Mouse (Mus musculus) urinary bladder, adult 2 months (tissue): ENCODE measurements around the gene Ube2l3. TPM values are rescaled to one million over a fixed set of nuclear protein-coding genes. Genes with fewer than 3 reads are reported as not detected.
"Not testable (repeated sequence)": the region's sequence is repeated elsewhere in the genome, so short reads cannot be mapped to it uniquely, and the experiment has no call there.

Experiments used
- DNase-seq: peaks from one replicate; pipeline ENCODE4 v3.0.0; 2022; ENCODE audit warnings: low spot score
- polyA plus RNA-seq: library from polyadenylated mRNA; depleted of rRNA; stranded (reverse); fragments of >200 nt; gene quantifications from 2 replicates; pipeline ENCODE4 v1.2.3, GENCODE M21; 2012

Ube2l3 gene
- polyA plus RNA-seq, 1 experiment, result 105 TPM

DNA sequence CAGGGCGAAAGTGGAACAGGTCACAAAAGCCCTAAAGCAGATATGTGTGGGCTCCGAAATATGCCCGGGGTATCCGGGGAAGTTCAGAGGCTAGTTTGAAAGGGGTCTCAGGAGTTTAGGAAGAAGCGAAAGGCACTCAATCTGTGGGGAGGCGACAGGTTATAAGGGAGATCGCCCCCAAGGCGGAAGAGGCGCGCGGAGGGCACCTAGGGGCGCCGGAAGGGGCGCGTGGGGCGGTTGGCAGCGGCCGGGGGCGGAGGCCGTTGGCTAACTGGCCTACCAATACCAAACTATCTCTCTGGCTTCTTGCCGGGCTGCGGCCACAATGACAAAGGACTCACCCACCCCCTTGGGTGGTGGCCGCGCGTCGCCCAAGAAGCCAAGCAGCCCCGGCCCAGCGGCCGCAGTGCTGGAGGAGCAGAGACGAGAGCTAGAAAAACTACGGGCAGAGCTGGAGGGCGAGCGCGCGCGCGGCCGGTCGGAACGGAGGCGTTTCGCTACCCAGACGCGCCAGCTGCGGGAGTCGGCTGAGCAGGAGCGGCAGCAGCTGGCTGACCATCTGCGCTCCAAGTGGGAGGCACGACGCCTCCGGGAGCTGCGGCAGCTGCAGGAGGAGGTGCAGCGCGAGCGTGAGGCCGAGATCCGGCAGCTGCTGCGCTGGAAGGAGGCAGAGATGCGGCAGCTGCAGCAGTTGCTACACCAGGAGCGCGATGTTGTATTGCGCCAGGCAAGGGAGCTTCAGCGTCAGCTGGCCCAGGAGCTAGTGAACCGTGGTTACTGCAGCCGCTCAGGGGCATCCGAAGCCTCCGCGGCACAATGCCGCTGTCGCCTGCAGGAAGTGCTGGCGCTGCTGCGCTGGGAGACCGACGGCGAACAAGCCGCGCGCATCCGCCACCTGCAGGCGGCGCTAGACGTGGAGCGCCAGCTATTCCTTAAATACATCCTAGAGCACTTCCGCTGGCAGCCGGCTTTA, 6.2 kb upstream of the Ube2l3 start, which contains the start of gene Rimbp3:
Gene Rimbp3 (plus strand): TSS at position 215 of the 973 bp plus-strand sequence.
- DNase-seq, result peak; percentile 79

GRCm38 (mm10) chr16:17204990-17205389, 2.5 kb upstream of the Ube2l3 start:
- no peak for DNase-seq

GRCm38 (mm10) chr16:17201977-17202376, 472 bp downstream of the Ube2l3 start:
- DNase-seq, result no peak

DNA sequence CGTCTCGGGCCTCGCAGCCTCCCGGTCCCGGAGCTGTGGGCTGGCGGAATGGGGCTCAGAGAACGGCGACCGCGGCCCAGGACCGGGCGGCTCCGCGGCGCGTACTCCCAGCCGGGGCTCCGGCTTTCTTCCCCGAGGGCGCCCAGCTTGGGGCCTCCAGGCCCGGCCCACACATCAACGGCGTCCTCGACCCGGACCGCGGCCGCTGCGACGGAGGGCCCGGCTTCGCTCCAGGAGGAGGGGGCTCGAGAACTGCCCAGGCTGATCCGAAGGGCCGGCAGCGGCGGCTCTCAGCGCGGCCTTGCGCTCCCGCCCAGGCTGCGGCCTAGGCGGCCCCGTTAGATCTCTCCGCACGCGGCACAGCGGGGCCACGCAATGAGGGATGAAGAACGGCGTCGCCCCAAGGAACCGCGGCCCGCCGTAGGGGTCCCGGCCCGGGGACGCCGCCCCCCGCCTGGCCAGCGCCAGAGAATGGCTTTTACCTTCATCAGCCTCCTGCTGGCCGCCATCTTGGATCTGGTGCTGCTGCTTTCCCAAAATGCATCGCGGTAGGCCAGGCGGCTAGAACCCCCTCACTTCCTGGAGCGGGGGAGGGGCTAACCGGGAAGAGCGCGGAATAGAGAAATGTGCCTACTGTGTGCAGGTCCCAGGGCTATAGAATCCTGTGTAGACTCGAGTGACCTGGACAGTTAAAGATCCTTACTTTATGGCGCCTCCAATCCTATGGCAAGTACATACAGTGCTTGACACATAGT, 1.3 kb downstream of the Ube2l3 start:
- DNase-seq, result peak; percentile 72

DNA sequence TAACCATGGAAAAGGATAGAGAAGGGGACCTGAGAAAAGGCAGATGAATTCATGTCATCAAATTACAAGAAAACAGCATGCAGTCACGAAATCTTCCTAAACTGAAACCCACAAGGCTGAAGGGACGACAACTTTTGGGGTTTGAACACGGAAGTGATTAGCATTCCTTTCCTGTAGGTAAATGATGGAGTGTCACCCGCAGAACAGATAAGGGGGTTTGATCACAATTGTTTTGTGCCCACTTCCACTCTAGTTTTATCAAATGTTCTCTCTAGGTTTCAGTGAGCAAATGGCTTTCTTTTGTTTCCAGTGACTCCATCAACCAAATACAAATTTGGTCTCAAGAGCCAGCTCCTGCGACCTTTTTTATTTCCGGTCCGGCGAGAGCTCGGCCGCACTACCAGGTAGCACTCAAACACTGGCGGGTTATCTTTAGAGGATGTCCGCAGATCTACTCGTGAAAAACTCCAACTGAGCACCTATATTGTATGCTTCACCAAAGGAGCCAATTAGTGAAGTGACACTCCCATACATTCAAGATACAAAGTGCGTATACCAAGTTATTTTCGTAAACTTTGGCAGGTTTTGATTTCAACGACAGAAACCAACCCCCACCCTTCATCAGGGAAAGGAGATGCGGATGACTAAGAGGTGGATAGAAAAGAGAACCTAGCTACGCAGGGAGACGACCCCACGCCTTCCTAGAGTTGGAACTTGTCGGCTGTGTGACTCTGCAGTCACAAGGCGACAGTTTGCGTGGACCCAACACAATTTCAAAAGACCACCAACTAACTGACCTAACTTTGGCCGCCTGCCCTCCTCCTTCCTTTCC, 2.1 kb downstream of the Ube2l3 start:
- no peak for DNase-seq

DNA sequence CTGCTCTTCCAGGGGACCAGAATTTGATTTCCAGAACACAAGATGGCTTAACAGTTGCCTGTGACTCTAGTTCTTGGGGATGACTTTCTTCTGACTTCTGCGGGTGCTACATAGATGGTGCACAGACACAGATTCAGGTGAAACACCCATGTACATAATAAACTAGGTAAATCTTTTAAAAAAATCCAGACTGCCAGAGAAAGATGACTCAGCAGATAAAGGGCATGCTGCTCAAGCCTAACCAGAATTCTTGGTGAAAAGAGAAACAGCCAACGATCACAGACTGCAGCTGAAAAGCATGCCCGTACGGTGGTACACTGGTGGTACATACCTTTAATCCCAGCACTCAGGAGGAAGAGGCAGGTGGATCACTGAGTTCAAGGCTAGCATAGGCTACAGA, 8.6 kb downstream of the Ube2l3 start:
- no peak for DNase-seq

DNA sequence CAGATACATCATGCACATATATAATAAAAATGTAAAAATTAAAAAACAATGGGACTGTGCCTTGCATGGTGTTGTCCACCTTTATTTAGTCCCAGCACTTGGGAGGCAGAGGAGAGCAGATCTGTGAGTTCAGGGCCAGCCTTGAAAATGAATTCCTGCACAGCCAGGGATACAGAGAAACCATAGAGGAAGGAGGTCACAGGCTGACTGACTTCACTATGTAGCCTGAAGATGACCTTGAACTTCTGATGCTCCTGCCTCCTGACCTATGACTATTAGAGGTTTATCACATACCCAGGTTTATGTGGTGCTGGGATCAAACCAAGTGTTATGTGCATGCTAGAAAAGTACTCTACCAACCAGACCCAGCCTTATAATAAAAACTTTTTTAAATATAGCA, 17.0 kb downstream of the Ube2l3 start:
- no peak for DNase-seq

DNA sequence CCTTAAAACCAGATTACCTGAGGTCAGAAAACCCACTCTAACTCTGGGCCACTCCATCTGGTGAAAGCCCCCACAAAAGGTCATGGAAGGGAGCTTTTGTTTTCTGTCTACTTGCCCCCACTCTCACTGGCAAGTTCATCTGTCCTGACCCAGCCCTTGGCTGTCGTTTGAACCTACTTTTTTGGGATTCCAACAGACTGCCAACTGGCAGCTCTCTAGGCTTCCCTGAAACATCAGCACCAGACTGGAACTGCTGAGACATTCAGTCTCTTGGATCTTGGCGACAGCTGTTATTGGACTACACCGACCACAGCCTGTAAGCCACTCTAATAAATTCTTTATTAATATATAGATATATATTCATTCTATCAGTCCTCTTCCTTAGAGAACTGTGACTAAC, 19.4 kb downstream of the Ube2l3 start:
- no peak for DNase-seq

- DNase-seq, result no peak
Measured at GRCm38 (mm10) chr16:17182136-17182535, 20.3 kb downstream of the Ube2l3 start.

- DNase-seq, result no peak
Measured at GRCm38 (mm10) chr16:17181382-17181781, 21.1 kb downstream of the Ube2l3 start.

DNA sequence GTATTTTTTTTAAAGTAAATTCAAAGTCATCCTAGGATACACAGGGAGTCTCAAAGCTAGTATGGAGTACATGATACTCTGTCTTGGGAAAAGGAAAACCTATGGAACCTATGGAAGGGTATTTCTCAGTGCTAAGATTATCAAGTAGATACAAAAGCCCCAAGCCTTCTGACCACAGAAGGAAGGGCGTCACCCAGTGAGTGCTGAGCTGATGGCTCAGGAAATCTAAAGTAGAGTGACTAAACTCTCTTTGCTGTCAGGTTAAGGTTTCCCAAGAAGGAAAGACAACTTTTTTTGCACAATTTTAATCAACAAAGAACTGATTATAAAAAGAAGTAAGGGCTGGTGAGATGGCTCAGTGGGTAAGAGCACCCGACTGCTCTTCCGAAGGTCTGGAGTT, 22.7 kb downstream of the Ube2l3 start:
- DNase-seq, result no peak

GRCm38 (mm10) chr16:17177623-17178170, 24.8 kb downstream of the Ube2l3 start:
- no peak for DNase-seq

GRCm38 (mm10) chr16:17175765-17176164, 26.7 kb downstream of the Ube2l3 start:
- DNase-seq, result no peak

DNA sequence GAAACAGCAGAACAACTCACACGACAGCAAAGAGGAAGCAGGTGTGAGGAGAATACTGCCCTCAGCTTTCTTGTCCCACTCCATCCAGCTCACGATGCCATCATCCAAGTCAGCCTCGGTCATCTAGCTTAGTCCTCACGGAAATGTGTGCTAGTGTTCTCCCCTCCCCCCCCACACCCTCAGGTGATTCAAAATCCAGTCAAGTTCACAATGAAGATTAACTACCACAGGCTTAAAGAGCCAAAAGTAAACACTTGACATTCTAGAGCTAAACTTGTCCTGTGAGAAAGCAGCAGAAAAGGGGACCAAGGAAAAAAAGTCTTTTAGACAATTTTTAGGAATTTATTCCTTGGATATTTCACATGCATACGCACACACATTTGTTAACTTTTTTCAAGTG, 34.4 kb downstream of the Ube2l3 start:
- no peak for DNase-seq

- DNase-seq, result no peak
Measured at GRCm38 (mm10) chr16:17167179-17167578, 35.3 kb downstream of the Ube2l3 start.

DNA sequence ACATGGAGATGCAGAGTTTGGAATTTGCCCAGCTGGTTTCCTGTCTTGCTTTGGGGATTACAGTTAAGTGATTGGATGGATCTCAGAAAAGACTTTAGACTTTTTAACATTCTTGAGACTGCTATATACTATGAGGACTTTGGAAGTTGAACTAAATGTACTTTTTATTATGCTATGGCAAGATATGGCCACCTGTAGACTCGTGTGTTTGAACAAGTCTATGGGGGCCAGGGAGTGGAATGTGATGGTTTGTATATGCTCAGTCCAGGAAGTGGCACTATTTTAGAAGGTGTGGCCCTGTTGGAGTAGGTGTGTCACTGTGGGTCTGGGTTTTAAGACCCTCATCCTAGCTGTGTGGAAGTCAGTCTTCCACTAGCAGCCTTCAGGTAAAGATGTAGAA, 37.0 kb downstream of the Ube2l3 start:
- DNase-seq, result not testable (repeated sequence)

DNA sequence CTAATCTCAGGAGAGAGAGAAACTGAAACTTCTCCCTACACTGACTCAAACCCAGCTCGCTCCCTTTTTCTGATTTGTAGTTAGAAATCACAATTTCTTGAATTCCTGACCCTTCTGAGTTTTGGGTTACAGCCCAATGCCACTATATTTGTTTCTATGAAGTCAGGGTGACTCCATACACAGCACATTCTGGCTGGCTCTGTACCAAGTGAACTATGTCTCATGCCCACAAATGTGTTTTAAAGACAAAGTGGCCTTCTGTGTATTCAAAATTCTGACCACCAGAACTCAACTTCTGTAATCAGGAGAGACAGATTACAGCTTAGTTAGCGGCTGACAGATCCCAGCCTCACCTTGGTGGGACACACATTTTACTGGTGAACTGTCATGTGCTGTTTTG, 48.1 kb downstream of the Ube2l3 start:
- DNase-seq, result no peak

- DNase-seq, result no peak
Measured at GRCm38 (mm10) chr16:17151874-17152273, 50.6 kb downstream of the Ube2l3 start.

DNA sequence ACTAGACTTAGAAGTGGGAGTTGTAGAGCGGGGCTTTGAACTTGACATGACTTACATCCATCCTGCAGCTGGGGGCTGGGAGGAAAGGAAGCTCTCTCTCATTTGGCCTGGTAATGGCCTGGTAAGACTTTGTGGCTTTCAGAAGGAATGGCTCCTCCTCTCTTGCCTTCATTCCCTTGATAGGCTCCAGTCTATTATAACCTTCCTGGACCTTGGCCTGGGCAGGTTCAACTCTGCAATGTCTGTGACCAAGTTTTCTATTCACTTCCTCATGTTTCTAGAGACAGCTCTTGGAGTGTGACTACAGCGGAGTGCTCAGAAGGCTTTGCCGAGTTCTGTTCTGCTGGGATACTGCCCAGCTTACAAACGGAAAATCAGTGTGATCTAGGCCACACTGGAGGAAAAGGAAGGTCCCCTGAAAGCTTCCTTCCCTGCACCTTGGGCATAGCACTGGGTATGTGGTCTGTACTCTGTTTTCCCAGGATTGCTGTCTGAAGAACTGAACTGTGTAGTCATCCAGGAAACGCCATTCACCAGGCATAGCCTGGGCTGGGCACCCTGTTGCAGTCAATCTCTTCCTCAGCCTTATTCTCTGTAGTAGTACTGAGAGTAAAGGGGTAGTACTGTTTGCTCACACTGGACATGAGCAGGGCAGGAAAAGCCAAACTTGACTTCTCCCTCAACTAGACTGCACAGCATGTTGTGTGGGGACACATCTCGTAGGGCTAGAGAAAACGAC, 51.8 kb downstream of the Ube2l3 start:
- no peak for DNase-seq

- no peak for DNase-seq
Measured at GRCm38 (mm10) chr16:17148084-17148483, 54.4 kb downstream of the Ube2l3 start.

DNA sequence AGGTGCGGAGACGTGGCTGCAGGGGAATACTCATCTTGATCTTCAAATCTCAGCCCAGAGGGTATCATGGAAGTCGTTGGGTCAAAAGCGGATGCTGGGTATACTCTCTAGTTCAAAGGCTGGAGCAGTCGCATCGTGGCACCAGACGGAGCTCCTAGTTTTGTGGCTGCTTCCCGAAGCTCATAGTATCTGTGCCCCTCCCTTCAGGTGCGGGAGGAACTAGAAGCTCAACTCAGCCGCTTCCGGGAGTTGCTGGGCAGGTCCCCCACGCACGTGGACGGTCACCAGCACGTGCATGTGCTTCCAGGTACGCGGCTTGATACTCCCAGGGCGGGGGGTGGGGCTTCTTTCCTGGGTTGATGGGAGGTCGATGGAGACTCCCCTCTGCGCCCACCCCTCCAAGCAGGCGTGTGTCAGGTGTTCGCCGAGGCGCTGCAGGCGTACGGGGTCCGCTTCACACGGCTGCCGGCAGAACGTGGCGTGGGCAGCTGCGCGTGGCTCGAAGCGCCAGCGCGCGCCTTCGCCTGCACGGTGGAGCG, 55.0 kb downstream of the Ube2l3 start:
- DNase-seq, result no peak
